Mouse (Mus musculus): Measurements from ENCODE around the gene Limd2.

GRCm38 (mm10) chr11:106158930-106159215 lies 1.8 kb downstream of the Limd2 start:
- TF ChIP-seq CTCF (IDR thresholded peaks at IDR 0.05; ENCODE audit: low read depth): no peak
- TF ChIP-seq EP300 (IDR thresholded peaks at IDR 0.05; ENCODE audit: low read depth): no peak
